Mouse (Mus musculus): ENCODE data around the gene F830045P16Rik.
A peak's percentile ranks its signal among the peaks of the same experiment; 100 is the strongest.
"Not testable (repeated sequence)": the region's sequence is repeated elsewhere in the genome, so short reads cannot be mapped to it uniquely, and the experiment has no call there.

F830045P16Rik gene

DNA sequence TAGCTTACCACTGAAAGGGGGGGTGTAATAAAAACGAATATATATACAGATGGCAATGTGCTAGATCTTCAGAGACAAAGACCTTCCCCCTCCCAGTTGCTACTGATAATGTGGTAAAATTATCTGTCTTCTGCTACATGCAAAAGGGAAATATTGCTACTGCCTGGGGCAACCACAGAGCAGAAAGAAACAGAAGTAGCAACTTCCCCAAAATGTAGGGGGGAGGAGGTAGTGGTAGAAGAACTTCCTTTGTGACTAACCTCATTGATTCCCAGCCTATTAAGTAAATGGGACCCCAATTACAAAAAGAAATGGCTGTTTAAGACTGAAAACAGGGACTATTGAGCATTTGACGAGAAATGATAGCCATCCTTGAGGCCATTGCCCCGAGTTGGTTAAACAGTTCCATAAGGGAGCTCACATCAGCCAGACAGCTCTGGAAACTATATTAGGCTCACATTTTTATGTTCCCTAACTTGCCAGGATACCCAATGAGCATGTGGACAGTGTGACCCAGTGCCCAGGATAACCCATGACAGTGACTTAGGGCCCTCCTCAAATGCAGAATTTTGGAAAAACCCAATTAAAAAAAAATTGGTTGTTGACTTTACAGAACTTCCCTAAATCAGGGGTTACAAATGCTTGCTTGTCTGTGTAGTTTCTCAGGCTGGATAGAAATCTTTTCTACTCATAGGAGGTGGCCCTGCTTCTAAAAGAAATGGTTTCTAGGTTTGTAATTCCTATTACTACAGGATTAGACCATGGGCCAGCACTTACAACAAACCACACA lies 46.7 kb downstream of the F830045P16Rik start:
- no peak for DNase-seq (ENCODE audit: low spot score in 2 of 2)

DNA sequence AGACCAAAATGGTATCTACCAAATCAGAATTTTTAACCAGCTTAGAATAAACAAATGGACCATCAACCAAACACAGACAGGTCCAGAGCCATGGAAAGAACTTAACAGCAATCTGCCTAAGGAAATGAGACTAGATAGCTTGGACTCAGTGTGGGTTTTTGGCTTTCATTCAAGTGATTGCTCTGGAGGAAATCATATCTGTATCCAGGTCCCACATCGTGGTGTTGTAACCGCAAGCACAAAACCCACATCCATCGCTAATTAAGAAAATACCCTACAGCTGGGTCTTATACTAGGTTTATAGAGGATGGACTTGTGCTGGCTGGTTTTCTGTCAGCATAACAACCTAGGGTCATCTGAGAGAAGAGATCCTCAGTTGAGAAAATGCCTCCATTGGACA lies 53.3 kb downstream of the F830045P16Rik start:
- no peak for DNase-seq (ENCODE audit: low spot score in 2 of 2)

DNA sequence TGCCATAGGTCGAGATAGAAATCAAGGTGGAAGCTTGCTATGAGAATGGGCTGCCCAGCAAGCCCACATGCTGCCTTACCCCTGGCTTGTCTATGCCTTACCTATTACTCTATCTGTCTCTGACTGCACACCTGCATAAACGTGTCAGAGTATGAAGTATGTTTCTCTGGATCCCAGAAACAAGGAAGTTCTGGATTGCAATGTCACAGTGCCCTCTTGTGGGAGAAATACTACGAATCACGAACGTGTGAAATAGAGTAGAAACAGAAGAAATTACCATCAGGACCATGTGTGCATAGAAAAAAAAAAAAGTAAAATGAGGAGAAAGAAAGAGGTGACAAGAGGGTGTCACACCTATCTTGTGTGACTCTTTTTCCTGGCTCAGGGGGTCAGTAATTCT lies 64.5 kb downstream of the F830045P16Rik start:
- no peak for DNase-seq (ENCODE audit: low spot score in 2 of 2)

DNA sequence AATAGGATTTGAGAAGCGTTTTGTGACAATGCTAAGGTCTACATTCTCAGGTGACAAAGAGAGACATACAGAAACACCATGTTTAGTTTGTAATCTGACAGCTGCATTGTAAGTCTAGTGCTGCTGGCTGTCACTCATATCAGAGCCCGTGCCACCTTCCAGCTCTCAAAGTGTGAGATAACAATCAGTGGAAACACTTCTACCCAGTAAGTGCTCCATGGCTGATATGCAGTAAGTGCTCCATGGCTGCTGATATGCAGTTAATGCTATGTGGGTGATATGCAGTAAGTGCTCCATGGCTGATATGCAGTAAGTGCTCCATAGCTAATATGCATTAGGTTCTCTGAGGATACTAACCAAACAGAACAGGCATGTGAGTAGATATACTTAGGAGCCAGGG lies 65.6 kb downstream of the F830045P16Rik start:
- DNase-seq (ENCODE audit: low spot score in 2 of 2), result no peak

DNA sequence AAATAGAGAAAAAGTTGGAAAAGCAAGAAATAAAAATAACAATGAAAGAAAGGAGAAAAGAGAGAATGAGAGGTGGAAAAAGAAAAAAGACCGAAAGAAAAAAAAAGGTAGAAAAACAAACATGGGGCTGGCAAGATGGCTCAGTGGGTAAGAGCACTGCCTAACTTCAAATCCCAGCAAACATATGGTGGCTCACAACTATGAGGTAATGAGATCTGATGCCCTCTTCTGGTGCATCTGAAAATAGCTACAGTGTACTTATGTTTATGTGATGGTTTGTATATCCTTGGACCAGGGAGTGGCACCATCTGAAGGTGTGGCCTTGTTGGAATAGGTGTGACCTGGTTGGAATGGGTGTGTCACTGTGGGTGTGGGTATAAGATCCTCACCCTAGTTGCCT lies 97.6 kb downstream of the F830045P16Rik start:
- DNase-seq (ENCODE audit: low spot score in 2 of 2), result not testable (repeated sequence)

DNA sequence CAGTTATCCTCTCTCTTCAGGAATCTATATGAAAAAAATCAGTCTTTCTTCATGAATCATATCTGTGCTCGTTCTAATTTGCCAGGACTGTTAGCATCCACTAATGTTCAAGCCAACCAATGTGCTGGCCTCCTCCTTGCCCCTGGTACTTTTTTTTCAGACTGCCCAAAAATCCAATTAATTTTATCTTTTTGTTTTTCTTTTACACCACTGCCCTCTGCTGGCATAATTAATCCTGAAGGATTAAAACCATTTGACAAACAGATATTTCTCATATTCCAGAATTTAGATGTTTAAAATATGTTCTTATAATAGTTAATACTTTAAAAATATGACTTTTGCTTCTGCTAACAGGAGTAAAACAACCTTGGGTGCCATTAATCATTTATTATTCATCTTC lies 101.2 kb downstream of the F830045P16Rik start:
- no peak for DNase-seq (ENCODE audit: low spot score in 2 of 2)

DNA sequence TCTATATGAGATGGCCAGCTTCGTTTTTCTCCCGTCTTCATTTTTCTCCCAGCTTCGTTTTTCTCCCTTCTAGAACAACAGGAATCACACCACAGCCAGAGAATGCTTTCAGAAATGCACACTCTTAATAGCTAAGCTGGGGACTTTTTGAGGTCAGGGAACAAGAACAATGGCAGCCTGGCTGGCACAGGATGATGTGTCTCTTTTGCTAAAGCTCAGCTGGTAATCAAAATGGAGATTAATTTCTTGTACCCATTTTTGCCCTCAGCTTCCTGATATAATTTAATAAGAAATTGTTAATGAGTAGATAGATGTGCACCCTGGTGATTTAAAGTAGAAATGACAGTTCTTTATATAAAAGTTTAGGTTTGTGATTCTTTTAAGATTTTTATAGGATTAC lies 112.7 kb downstream of the F830045P16Rik start:
- no peak for DNase-seq (ENCODE audit: low spot score in 2 of 2)

DNA sequence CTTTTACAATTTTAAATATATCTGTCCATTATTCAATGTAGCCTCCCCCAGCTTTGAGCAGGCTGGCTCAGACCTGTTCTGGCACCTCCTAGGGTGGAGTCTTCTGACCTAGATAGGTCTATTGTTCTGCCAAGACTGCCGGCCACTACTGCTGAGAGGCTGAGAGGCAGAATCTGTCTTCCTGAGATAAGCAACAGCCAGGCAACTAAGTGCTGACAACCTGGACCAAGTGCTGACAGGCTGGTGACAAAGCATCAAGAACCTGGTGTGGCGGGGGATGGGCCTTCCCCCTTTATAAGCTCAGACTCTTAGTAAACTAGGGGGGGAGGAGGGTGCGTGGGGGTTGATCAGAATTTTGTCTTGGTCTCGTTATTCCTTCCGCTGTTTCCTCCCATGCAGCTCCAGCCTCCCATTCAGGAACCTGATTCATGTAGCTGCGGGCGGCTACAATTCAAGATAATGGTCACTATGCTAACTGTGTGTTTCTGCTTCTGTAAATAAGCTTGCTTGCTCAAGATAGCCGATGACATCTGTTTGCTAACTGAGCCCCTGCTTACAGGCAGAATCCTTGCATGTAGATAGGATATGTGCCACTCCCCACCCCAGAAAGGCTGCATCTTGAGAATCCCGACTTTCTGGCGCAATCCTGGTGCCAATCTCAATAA lies 115.4 kb downstream of the F830045P16Rik start:
- DNase-seq (ENCODE audit: low spot score in 2 of 2), result no peak

DNA sequence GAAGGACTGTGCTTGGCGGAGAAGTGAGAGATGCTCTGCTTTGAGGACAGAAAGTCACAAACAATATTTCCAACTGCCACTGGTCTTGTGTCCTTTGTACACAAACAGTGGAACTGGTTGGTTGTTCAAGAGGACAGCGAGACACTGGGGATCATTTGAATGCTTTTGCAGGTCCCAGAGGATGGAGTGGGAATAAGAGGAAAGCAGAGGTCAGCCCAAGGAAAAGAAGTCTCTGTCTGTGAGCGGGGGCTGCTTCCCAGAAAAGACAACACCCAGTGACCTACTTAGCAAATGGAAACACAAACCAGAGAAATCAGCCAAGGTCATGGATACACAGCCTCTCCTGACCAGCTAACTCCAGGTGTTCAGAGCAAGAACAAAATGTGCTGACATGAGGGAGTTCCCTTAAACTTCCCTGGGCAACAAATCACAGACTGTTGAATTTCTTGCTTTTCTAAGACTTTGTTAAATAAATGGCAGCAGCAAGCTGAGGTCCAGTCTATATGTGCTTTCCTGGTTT lies 117.0 kb downstream of the F830045P16Rik start:
- no peak for DNase-seq (ENCODE audit: low spot score in 2 of 2)

DNA sequence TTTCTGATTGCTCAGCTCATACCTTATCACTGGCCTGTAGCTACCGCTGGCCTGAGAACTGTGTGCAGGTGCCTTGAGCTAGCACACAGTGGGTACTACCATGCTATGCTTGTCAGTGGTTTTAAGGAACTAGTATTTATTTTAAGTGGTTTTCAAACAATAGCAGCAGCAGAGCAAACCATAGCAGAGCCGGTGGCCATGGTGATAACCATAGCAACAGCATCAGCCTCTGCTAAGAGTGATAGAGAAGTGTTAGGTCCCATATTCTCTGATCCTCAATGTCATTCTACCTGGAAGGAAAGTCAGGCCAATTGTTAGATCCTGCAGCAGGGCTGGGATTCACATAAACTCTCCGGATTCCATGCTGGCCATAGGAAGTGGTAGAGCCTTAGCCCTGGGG lies 121.8 kb downstream of the F830045P16Rik start:
- DNase-seq (ENCODE audit: low spot score in 2 of 2), result no peak

DNA sequence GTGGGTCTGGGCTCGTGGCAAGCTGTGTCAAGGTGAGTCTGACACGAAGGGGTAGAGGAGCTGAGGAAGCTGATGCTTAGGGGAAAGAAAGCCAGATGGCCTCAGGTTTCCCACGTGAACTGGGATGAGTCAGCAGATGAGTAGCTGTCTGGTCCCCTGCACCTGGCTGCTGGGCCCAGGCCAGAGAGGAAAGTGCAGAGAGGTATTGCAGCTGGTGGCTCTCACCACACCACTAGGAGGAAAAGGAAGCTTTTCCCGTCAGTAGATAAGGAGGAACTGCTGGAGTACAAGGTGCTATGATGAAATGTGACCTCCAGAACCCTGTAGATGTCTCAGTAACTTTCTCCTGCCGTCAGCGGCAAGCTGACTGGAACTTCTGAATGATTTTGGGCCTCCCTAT lies 122.9 kb downstream of the F830045P16Rik start:
- DNase-seq (ENCODE audit: low spot score in 2 of 2), result peak in 1 of 2 experiments; percentile 10

DNA sequence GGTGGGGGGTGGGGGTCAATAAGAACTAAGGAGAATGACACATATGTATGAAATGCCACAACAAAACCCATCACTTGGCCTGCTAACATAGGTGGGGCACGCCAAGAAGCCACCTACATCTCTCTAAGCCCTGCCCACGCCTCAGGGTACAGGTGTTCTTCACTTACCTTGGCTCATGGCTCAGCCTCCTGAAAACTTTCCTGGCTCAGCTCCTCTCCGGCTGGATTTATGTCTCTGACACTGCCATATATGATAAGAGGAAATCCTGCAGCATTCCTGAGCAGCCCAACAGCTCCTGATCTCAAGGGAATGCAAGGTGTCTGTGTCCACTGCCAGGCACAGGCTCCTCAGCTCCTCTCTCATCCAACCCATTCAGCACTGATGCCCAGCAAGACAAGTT lies 124.8 kb downstream of the F830045P16Rik start:
- DNase-seq (ENCODE audit: low spot score in 2 of 2), result no peak

DNA sequence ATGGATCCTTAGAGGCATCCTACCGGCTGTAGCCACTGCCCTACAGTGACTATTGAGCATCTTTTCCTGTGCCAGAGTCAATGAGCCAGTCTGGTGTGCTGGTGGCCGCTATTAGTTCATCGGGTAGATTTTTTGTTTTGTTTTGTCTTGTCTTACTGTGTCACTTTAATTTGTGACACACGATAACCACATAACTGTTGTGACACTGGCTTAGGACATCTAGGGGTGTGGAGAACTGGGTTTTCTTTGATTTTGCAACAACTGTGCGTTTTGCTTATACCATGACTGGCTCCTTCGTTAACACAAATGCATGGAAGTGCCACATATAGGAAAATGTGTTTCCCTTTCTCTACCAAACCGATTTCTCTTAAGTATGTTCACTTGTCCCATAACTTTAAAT lies 126.1 kb downstream of the F830045P16Rik start:
- no peak for DNase-seq (ENCODE audit: low spot score in 2 of 2)

DNA sequence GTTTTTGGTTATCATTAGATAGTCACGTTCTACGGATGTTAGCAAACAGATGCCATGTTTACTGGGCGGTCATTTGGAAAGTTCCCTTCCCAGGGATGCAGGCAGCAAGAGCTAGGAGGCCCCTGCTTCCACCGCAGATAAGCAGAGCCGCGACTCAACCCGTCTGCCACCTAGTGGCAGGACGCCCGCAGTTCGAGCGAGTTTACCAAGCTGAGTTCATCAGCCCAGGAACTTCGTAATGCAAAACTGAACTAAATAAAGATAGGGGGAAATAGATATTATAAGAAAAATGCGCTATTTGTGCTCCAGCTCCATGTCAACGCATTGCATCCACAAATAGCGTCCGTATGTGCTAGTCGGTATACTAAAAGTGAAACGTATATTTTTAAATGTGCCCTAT lies 127.9 kb downstream of the F830045P16Rik start:
- DNase-seq (ENCODE audit: low spot score in 2 of 2), result peak in 1 of 2 experiments; percentile 51

All from thymus, postnatal 10 days (tissue).